Mouse (Mus musculus) frontal cortex, postnatal 14 days (tissue): ENCODE measurements around the gene Prss42.
A peak's percentile ranks its signal among the peaks of the same experiment; 100 is the strongest.
"Not testable (repeated sequence)": the region's sequence is repeated elsewhere in the genome, so short reads cannot be mapped to it uniquely, and the experiment has no call there.

Experiments
- DNase-seq, 2 experiments: peaks; one replicate each; pipeline ENCODE4 v3.0.0; 2022; ENCODE audit warnings: low spot score in 2 of 2

Gene Prss42

DNA sequence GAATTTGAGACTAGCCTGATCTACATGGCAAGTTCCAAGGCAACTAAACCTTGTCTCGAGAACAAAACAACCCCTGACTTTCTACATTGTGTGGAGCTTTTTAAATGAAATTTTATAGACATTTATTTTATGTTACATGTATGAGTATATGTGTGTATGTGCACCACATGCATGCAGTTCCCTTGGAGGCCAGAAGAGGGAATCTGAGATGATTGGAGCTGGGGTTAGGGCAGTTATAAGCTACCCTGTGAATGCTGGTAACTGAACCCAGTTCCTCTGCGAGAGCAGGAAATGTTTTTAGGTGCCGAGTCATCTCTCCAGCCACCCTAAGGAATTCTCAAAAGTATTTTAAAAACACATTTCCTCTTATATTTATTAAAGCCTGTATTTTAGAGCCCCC lies 9.8 kb upstream of the Prss42 start:
- no peak for DNase-seq

DNA sequence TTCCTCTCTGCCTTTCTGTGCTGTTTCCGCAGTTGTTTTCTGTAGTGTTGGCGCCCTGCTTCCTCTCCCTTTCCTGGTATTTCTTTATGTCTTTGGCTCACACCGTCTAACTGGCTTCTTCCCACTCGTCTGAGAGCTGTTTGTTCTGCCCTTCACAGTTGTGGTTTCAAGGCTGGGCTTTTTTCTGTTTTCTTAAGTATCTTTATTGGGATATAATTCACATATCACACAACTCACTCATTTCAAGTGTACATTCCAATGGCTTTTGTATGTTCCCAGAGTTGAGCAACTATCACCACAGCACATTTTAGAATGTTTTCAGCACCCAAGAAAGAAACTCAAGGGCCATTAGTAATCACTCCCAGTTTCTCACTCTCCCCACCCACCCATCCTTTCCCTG lies 7.5 kb upstream of the Prss42 start:
- DNase-seq: no peak

GRCm38 (mm10) chr9:110797013-110797412 lies 953 bp upstream of the Prss42 start:
- DNase-seq: no peak

DNA sequence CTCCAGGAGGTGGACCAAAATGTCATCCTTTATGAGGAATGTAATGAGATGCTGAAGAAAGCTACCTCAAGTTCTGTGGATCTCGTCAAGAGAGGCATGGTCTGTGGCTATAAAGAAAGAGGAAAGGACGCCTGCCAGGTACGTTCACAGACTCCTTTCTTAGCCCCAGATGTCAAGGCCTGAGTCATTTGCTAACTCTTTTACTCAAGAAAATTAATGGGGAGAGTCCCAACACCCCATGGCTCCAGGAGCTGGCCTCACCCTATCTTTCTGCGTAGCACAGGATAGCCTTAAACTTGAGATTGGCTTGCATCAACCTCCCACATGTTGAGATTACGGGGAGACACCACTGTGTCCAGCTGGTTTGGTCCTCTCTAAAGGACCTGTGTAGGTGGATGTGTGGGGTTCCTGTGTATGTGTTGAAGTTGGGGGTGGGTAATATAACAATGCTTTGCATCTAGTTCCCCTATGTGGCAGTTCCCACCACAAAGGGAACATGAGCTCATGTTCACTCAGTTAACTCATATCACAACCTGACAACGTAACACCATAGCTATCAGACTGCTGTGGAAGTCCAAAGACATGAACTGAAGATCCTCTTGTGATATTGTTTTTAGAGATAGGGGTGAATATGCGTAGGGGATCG lies 3.0 kb downstream of the Prss42 start:
- DNase-seq: no peak

DNA sequence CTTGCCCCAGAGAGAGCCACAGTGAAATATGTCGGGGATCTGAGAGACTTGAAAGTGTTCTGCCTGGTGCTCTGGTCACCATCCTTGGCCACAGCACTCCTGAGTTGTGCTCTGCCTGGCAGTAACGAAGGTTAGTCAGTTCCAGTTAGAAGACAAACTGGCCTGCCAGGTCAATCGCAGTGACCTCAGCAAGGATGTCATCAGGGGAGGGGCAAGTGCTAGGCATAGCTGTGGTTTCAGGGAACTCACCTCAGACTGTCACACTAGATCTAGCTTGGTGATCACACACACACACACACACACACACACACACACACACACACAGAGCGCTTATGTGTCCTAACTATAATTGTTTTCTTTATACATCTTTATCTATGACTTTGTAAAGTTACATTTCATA lies 5.3 kb downstream of the Prss42 start:
- DNase-seq: no peak

GRCm38 (mm10) chr9:110810051-110810450 lies 12.1 kb downstream of the Prss42 start:
- no peak for DNase-seq

GRCm38 (mm10) chr9:110813789-110814188 lies 15.8 kb downstream of the Prss42 start, which contains the start of gene Prss44:
TSS of gene Prss44 (plus strand) at chr9:110813994.
- DNase-seq: no peak

DNA sequence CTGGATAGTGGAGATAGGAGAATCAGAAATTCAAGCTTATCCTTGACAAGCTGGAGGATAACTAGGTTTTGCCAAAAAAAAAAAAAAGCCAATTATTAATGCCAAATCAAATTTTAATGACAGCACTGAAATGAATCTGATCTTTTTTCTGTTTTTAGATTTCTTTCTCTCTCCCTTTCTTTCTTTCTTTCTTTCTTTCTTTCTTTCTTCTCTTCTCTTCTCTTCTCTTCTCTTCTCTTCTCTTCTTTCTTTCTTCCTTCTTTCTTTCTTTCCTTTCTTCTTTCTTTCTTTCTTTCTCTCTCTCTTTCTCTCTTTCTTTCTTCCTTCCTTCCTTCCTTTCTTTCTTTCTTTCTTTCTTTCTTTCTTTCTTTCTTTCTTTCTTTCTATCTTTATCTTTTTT lies 22.6 kb downstream of the Prss42 start:
- not testable (repeated sequence) for DNase-seq

GRCm38 (mm10) chr9:110821436-110821835 lies 23.5 kb downstream of the Prss42 start:
- no peak for DNase-seq

GRCm38 (mm10) chr9:110825426-110825825 lies 27.5 kb downstream of the Prss42 start:
- DNase-seq: no peak

DNA sequence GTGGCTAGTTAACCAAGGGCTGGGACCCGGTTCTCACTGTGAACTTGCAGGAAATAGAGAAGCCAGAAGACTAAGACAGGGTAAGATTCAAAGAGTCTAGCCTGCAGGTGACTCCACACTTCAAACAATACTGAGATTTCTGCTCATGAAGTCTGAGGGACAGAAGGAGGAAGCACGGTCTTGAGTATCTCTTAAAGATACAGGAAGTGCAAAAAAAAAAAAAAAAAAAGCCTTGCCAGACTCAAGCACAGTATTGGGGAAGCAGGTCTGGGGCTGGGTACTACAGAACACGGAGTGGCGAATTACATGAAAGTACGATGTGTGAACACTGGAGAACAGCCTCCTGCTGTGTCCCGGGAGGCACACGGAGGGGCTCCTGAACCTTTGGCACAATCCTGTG lies 27.9 kb downstream of the Prss42 start:
- no peak for DNase-seq

- no peak for DNase-seq
Observed at GRCm38 (mm10) chr9:110826390-110826789, 28.4 kb downstream of the Prss42 start, which contains the start of gene Prss43. TSS of gene Prss43 (plus strand) at chr9:110826690.

- no peak for DNase-seq
Observed at GRCm38 (mm10) chr9:110833021-110833420, 35.1 kb downstream of the Prss42 start.

- DNase-seq: no peak
Observed at GRCm38 (mm10) chr9:110834411-110834810, 36.4 kb downstream of the Prss42 start, which contains the start of gene Prss45. TSS of gene Prss45 (plus strand) at chr9:110834588.

DNA sequence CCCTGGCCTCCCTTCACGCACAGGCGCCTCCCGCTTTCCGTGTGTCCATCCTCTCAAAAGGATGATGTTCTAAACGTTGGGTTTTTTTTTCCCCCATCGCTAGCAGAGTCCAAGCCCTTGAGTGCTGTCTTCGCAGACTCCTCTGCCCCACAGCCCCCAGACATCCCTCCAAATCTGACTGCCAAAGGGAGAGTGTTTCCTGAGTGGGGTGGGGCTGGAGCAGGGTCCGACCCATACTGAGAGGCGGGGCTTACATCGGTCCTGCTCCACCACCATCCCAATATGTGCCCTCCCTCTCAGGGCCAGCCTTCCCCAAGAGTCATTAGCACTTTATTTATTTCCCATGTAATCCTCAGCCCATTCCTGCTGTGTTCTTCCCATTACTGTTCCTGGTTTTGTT lies 37.0 kb downstream of the Prss42 start:
- DNase-seq: no peak

GRCm38 (mm10) chr9:110836112-110836511 lies 38.1 kb downstream of the Prss42 start:
- DNase-seq: peak in 1 of 2 experiments; percentile 19

- DNase-seq: no peak
Observed at GRCm38 (mm10) chr9:110840905-110841304, 42.9 kb downstream of the Prss42 start.

- no peak for DNase-seq
Observed at GRCm38 (mm10) chr9:110841438-110841837, 43.5 kb downstream of the Prss42 start.

- no peak for DNase-seq
Observed at GRCm38 (mm10) chr9:110844206-110844605, 46.2 kb downstream of the Prss42 start, which contains the start of gene Prss46. TSS of gene Prss46 (plus strand) at chr9:110844506.

GRCm38 (mm10) chr9:110849162-110849561 lies 51.2 kb downstream of the Prss42 start:
- DNase-seq: no peak
